Mouse (Mus musculus) cortical plate, adult 2 months (tissue): ENCODE results near the gene Cacnb4.

ENCODE experiments used
- CTCF ChIP-seq: fragments of 200-500 bp; IDR thresholded peaks from 2 replicates; pipeline ENCODE4 v1.5.1; 2011; ENCODE audit warnings: mild to moderate bottlenecking, control low read depth, low read length; ENCODE audit not compliant: insufficient read depth; ENCODE audit errors: extremely low read depth
- POLR2A ChIP-seq: fragments of 200-500 bp; IDR thresholded peaks from 2 replicates; pipeline ENCODE4 v1.6.1; 2011; ENCODE audit warnings: mild to moderate bottlenecking, low read length, control low read depth; ENCODE audit not compliant: insufficient read depth; ENCODE audit errors: extremely low read depth

GRCm38 (mm10) chr2:52440420-52441015 lies 236.1 kb downstream of the Cacnb4 start:
- no peak for TF ChIP-seq CTCF
- no peak for TF ChIP-seq POLR2A
